Mouse (Mus musculus) CH12.LX (cell line): ENCODE measurements at regions not wholly inside any gene's neighbourhood (a gene's known extent, or its start where the extent isn't known, plus 50 kb on each side); places are given as distances from the start of the nearest gene placed in this dataset.

Experiments used
- DNase-seq: peaks from one replicate; pipeline ENCODE4 v3.0.0-alpha.2; 2013; ENCODE audit errors: extremely low read depth
- H3K27ac ChIP-seq: 2 replicates; pipeline ENCODE4 v1.5.1; 2012; ENCODE audit warnings: low read depth, mild to moderate bottlenecking, control low read depth, moderate library complexity; ENCODE audit not compliant: insufficient read depth
- H3K27me3 ChIP-seq: replicated peaks from 2 replicates; pipeline ENCODE3; 2012; ENCODE audit warnings: inconsistent platforms
- H3K36me3 ChIP-seq, 2 experiments: replicated peaks in 1 of 2; 2 replicates each; pipeline versions ENCODE3 to v1.6.1; 2012; ENCODE audit warnings: inconsistent platforms in 1 of 2, low read length in 1 of 2, mild to moderate bottlenecking in 1 of 2, mixed read lengths in 1 of 2, moderate library complexity in 1 of 2; ENCODE audit not compliant: control insufficient read depth in 1 of 2, insufficient read depth in 1 of 2
- H3K4me1 ChIP-seq, 2 experiments: 2 replicates each; pipeline ENCODE4 v1.6.1; 2012; ENCODE audit warnings: inconsistent platforms in 1 of 2, moderate library complexity in 1 of 2; ENCODE audit not compliant: insufficient read depth in 2 of 2, control insufficient read depth in 1 of 2
- H3K4me2 ChIP-seq: 2 replicates; pipeline ENCODE4 v1.6.1; 2012; ENCODE audit warnings: low read depth, mild to moderate bottlenecking, control low read depth; ENCODE audit not compliant: poor library complexity, insufficient read depth, severe bottlenecking
- H3K4me3 ChIP-seq, 3 experiments: fragments of 150-350 bp in 1 of 3; sonication (generic) in 1 of 3; replicated peaks in 1 of 3; 2 replicates each; pipeline versions ENCODE3 to v1.5.1; 2011 to 2012; ENCODE audit warnings: low read depth in 2 of 3, low read length in 2 of 3, mild to moderate bottlenecking in 2 of 3, moderate library complexity in 2 of 3, control low read depth in 1 of 3, improper control_type of control experiment in 1 of 3, inconsistent platforms in 1 of 3, mixed read lengths in 1 of 3; ENCODE audit not compliant: poor library complexity in 1 of 3
- H3K79me2 ChIP-seq: replicated peaks from 2 replicates; pipeline ENCODE4 v1.6.1; 2012; ENCODE audit warnings: mild to moderate bottlenecking, moderate library complexity; ENCODE audit not compliant: control insufficient read depth, poor library complexity, insufficient read depth, severe bottlenecking; ENCODE audit errors: extremely low read depth
- H3K9ac ChIP-seq: 2 replicates; pipeline ENCODE4 v1.6.1; 2012; ENCODE audit warnings: low read depth, mild to moderate bottlenecking, control low read depth, moderate library complexity; ENCODE audit not compliant: insufficient read depth
- H3K9me3 ChIP-seq: replicated peaks from 2 replicates; pipeline ENCODE3; 2012; ENCODE audit warnings: low read length, inconsistent platforms, mixed read lengths
- CTCF ChIP-seq, 2 experiments: IDR thresholded peaks in 1 of 2; conservative IDR thresholded peaks in 1 of 2; 2 replicates each; pipeline ENCODE4 v1.5.1; 2011 to 2012; ENCODE audit warnings: low read depth in 2 of 2, low read length in 2 of 2, improper control_type of control experiment in 1 of 2, inconsistent platforms in 1 of 2, mild to moderate bottlenecking in 1 of 2, moderate library complexity in 1 of 2
- EP300 ChIP-seq: IDR thresholded peaks from 2 replicates; pipeline ENCODE4 v1.6.1; 2011; ENCODE audit warnings: low read length, improper control_type of control experiment
- GABPA ChIP-seq: IDR thresholded peaks from 2 replicates; pipeline ENCODE4 v1.6.1; 2012; ENCODE audit warnings: low read depth, low read length, improper control_type of control experiment, inconsistent platforms; ENCODE audit not compliant: insufficient replicate concordance
- KAT2A ChIP-seq: IDR thresholded peaks from 2 replicates; pipeline ENCODE4 v1.6.1; 2012; ENCODE audit warnings: low read length, improper control_type of control experiment, inconsistent platforms; ENCODE audit not compliant: insufficient replicate concordance
- MAZ ChIP-seq: IDR thresholded peaks from 2 replicates; pipeline ENCODE4 v1.6.1; 2012; ENCODE audit warnings: low read depth, mild to moderate bottlenecking, inconsistent platforms, low read length, improper control_type of control experiment, moderate library complexity
- MEF2A ChIP-seq: IDR thresholded peaks from 2 replicates; pipeline ENCODE4 v1.6.1; 2014; ENCODE audit warnings: low read depth, mild to moderate bottlenecking, inconsistent platforms, low read length, improper control_type of control experiment, borderline replicate concordance
- MYC ChIP-seq: IDR thresholded peaks from 2 replicates; pipeline ENCODE4 v1.6.1; 2011; ENCODE audit warnings: low read depth, mild to moderate bottlenecking, improper control_type of control experiment, low read length
- RAD21 ChIP-seq: IDR thresholded peaks from 2 replicates; pipeline ENCODE4 v1.6.1; 2011; ENCODE audit warnings: low read depth, mild to moderate bottlenecking, low read length, improper control_type of control experiment, moderate library complexity
- TCF12 ChIP-seq: IDR thresholded peaks from 2 replicates; pipeline ENCODE4 v1.6.1; 2014; ENCODE audit warnings: low read depth, mild to moderate bottlenecking, inconsistent platforms, low read length, improper control_type of control experiment
- UBTF ChIP-seq: IDR thresholded peaks from 2 replicates; pipeline ENCODE4 v1.6.1; 2012; ENCODE audit warnings: low read depth, mild to moderate bottlenecking, inconsistent platforms, low read length, improper control_type of control experiment, moderate library complexity
- USF2 ChIP-seq: conservative IDR thresholded peaks from 2 replicates; pipeline ENCODE4 v1.6.1; 2011; ENCODE audit warnings: low read depth, low read length, improper control_type of control experiment
- ZNF384 ChIP-seq: IDR thresholded peaks from 2 replicates; pipeline ENCODE4 v1.6.1; 2012; ENCODE audit warnings: low read depth, low read length, improper control_type of control experiment, inconsistent platforms
- dilution Hi-C: fragments of 300-500 bp; cut with MboI; formaldehyde crosslinking; loops from 2 replicates; pipeline ENCODE4 v1.14.3; 2020; ENCODE audit warnings: low sequenced_read_pairs; ENCODE audit not compliant: extremely low pct_unique_long_range_greater_than_20kb, extremely low pct_ligation_motif_present
- in situ Hi-C: fragments of 300-500 bp; cut with MboI; formaldehyde crosslinking; loops from 3 replicates; pipeline ENCODE4 v1.14.3; 2019; ENCODE audit warnings: low sequenced_read_pairs, low pct_ligation_motif_present, low pct_unique_long_range_greater_than_20kb, mixed read lengths

- H3K9ac ChIP-seq: no peak overlapping the region
- H3K4me1 ChIP-seq: peaks cover 25 to 82% of the 10 kb centered on the region in 2 experiments
- no peak overlapping the region for H3K27ac ChIP-seq
- no peaks in the 10 kb centered on the region for H3K79me2 ChIP-seq
- no peaks in the 10 kb centered on the region for H3K27me3 ChIP-seq
- no peak overlapping the region for H3K4me2 ChIP-seq
- dilution Hi-C loops (no loop called here), in situ Hi-C loops (no loop called here)
- TF ChIP-seq GABPA: no peak
- no peak for TF ChIP-seq CTCF (conservative IDR thresholded peaks at IDR 0.05 in 1 of 2, IDR thresholded peaks at IDR 0.05 in 1 of 2; ENCODE audit: low read depth in 2 of 2, low read length in 2 of 2)
- no peak for TF ChIP-seq MAZ
- H3K9me3 ChIP-seq: no peaks in the 10 kb centered on the region
- H3K36me3 ChIP-seq: no peaks in the 10 kb centered on the region
- no peak for DNase-seq
- H3K4me3 ChIP-seq: no peak overlapping the region
Observed at GRCm38 (mm10) chr14:25402409-25402808, 56.6 kb upstream of the Zmiz1 start.

- TF ChIP-seq USF2 (no peak), MEF2A (no peak), CTCF (conservative IDR thresholded peaks at IDR 0.05 in 1 of 2, IDR thresholded peaks at IDR 0.05 in 1 of 2; ENCODE audit: low read depth in 2 of 2, low read length in 2 of 2) (no peak), TCF12 (no peak), EP300 (no peak), UBTF (no peak), MYC (no peak), ZNF384 (no peak), RAD21 (no peak)
- Histone ChIP-seq H3K4me2 (no peak overlapping the region), H3K27ac (no peak overlapping the region), H3K79me2 (no peaks in the 10 kb centered on the region), H3K36me3 (no peaks in the 10 kb centered on the region), H3K4me3 (no peak overlapping the region), H3K9ac (no peak overlapping the region), H3K4me1 (peaks cover 17 to 64% of the 10 kb centered on the region in 2 experiments), H3K27me3 (no peaks in the 10 kb centered on the region), H3K9me3 (no peaks in the 10 kb centered on the region)
- in situ Hi-C loops: no loop called here
- DNase-seq: no peak
- dilution Hi-C loops: no loop called here
Observed at GRCm38 (mm10) chr14:25405191-25405590, 53.8 kb upstream of the Zmiz1 start.

GRCm38 (mm10) chr14:25406059-25406458, 52.9 kb upstream of the Zmiz1 start:
- no peak for DNase-seq
- no peak overlapping the region for H3K4me2 ChIP-seq
- no peaks in the 10 kb centered on the region for H3K27me3 ChIP-seq
- dilution Hi-C loops: no loop called here
- in situ Hi-C loops: no loop called here
- H3K79me2 ChIP-seq: no peaks in the 10 kb centered on the region
- H3K36me3 ChIP-seq: no peaks in the 10 kb centered on the region
- no peaks in the 10 kb centered on the region for H3K9me3 ChIP-seq
- no peak overlapping the region for H3K4me3 ChIP-seq
- TF ChIP-seq KAT2A: no peak
- TF ChIP-seq, all 38 proteins: peak for 0
- peaks cover 17 to 60% of the 10 kb centered on the region in 2 experiments for H3K4me1 ChIP-seq
- no peak overlapping the region for H3K27ac ChIP-seq
- H3K9ac ChIP-seq: no peak overlapping the region
